Mouse (Mus musculus) fibroblast of lung, adult 2 months (primary cell): Measurements from ENCODE around the gene Ttc38.

ENCODE experiments used
- DNase-seq: peaks from one replicate; pipeline ENCODE4 v3.0.0-alpha.2; 2011; ENCODE audit warnings: low read depth

Ttc38 gene

DNA sequence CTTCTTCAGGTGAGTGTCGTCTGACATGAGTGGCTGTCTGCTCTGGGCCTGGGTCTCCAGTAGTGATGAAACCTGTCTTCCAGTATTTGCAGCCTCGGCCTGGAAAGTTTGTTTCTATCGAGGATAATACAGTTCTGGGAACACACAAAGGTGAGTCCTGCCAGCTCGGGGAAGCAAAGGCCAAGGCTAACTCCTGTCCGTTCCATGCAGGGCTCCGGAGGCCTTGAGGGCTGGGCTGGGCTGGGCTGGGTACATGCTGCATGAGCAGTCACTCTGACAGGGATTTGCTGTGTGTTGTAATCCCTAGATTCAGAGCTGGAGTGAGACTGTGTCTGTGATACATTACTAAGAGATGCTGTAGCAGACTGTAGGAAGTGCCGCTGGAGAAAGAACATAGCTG is 61.8 kb downstream of the Ttc38 start:
- DNase-seq, result no peak

DNA sequence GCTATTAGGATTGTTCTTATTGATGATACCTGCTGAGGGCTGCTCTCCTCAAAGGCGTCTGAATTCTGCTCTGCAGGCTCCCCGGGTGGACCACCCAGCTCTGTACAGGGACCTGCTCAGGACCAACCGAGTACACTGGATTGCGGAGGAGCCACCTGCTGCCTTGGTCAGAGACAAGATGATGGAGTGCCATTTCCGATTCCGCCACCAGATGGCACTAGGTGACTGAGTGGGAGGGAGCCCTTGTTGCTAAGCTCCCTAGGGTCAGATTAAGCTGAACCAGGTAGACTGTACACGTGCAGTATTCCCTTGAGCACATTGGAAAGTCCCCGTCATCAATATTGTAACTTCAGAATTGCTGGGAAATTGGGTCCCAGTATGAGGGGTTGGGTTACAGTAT is 64.2 kb downstream of the Ttc38 start:
- DNase-seq, result peak; percentile 39

DNA sequence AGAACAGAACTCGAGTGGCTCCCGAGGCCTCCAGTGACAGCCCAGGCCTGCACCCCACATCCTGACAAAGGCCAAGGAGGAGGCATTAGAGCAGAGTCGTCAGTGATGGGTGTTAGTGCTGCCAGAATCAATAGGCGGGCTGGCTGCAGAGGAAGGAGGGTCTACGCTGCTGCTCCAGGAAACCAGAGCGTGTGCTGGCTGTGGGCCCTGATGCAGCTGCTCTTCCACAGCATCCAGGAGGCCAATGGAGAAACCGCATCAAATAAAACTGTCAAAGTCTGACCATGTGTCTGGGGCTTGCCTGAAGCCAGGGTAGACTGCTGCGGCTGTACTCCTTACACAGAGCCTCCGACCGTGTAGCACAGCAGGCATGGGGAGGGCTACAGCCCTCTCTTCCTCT is 65.0 kb downstream of the Ttc38 start:
- DNase-seq, result no peak

DNA sequence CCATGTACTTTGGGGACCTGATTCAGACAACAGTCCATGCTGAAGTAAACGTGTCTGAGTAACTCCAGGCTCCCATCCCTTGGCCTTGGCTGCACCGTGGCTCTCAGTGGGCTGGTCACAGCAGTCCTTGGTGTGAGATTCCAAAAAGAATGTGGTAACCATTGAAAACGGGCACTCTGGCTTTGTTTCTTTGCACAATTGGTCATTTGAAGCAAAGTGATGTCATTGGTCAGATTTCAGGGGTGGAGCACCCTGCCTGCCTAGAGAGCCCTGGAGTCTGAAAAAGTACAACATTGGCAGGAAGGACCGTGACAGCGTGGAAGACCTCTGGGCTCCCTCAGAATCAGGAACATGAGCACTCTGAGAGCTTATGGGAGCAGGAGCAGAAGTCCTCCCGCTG is 67.3 kb downstream of the Ttc38 start:
- DNase-seq, result no peak

DNA sequence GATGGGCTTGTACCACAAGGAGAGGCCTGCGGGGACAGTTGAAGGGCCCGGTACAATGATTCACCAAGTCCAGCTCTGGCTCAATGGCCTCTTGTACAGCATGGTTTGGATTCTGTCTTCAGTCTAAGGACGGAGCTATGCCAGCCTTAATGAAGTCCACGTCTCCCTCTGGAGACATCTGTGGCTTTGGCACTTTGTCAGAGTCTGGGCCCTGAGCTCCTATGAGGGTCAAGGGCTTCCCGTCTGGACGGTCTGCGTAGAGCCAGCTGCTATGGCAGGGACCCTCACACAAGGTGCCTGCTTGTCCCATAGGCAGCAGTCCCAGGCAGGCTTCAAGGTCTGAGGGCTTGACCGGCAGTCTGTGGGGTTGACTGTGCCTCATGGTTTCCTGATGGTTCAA is 68.2 kb downstream of the Ttc38 start:
- DNase-seq, result no peak

DNA sequence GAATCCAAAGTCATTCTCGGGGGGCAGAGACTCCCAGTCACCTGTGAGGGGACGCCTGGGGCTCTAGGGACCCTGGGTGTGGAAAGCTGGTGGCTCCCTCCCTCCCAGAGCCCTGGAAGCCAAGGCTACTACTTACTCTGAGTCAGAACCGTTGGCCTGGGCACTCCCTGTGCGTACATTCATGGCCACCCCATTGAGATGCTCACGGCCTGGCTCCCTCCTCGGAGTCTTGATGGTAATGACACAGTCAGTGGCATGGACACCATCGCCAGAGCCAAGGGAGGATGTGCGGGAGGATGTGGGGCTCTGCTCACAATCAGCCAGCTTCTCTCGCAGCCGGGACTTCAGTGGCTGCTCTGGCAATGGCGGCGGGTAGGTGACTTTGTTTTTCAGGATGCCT is 68.7 kb downstream of the Ttc38 start:
- no peak for DNase-seq

DNA sequence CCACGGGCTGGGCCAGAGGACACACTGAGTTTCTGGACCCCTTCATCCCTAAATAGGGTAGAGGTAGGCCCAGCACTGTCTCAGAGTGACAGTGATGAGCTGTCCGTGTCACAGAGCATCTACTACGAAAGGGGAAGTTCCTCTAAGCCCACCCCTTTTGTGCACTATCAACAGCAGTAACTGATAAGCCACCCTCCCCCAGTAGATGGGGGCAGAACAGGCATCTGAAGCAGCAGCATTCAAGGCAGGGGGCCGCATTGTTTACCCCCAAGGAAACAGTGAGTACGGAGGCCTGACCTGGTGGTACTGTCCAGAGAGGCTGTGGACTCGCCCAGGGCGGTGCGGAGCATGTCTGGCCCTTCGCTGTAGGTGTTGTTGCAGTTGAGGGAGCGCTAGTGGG is 70.4 kb downstream of the Ttc38 start:
- no peak for DNase-seq

DNA sequence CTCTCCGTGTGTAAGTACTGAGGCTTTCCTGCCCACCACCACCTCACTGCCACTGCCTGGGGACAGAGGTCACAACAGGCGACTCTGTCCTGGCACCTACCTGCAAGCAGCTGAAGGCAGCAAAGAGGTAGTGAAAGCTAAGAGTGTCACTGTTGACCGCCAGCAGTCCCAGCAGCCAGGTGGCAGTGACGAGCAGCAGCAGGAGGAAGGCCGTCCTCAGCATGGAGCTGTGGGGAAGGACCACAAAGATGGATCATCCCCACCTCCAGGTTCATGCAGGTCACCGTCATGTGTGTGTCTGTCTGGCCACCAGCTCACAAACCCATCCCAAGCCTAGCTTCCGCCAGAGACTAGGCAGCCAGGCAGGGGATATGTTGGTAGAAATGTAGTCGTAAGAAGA is 71.7 kb downstream of the Ttc38 start:
- no peak for DNase-seq
